Mouse (Mus musculus) embryonic stem cell, embryonic (primary cell): ENCODE measurements around the gene Gm37240.

ENCODE experiments used
- CTCF ChIA-PET, 4 experiments: fragments of 300-600 bp in 2 of 4; fragments of 350-600 bp in 2 of 4; sonication (Branson Sonifier 250); formaldehyde crosslinking; loops; one replicate each; lab custom pipeline; 2022; ENCODE audit warnings: inconsistent platforms in 2 of 4; lab: Charles Lee
- POLR2A ChIA-PET, 4 experiments: fragments of 300-600 bp in 2 of 4; fragments of 350-600 bp in 2 of 4; sonication (Branson Sonifier 250); formaldehyde crosslinking; loops; one replicate each; lab custom pipeline; 2022; ENCODE audit warnings: antibody characterized with exemption in 4 of 4, inconsistent platforms in 1 of 4; lab: Charles Lee

Gene Gm37240

DNA sequence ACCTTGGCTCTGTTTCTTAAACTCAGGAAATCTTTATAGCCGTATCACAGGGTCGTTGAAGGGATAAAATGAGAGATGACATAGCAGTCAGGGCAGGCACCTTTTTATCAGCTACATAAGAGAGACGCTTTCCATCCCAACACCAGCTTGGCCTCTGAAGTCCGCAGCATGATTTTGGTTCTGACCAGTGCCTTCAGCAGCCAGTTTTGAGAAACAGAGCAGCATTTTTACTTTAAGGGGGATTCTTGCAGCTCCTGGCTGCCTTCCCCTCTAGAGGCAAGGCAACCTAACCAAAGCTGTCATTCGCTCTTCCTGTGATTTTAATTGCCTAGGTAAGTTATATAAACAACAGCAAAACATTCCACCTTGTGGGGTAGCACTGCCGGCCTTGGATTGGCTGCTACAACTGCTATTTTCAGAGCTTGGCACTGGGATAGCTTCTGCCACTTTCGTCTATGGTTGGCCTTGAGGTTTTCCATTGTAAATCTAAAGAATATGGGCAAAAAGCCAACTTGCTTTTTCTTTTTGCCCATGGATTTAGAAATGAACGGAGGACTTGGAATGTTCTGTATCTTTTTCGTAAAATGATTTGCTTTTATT lies 674.5 kb downstream of the Gm37240 start:
- ChIA-PET CTCF (interaction anchor here in 1 of 4 experiments (0.5 kb wide), 1 partner anchor 356 kb away, joined by 5 read pairs; no protein-coding TSS in a partner anchor), POLR2A (no interaction called here)

DNA sequence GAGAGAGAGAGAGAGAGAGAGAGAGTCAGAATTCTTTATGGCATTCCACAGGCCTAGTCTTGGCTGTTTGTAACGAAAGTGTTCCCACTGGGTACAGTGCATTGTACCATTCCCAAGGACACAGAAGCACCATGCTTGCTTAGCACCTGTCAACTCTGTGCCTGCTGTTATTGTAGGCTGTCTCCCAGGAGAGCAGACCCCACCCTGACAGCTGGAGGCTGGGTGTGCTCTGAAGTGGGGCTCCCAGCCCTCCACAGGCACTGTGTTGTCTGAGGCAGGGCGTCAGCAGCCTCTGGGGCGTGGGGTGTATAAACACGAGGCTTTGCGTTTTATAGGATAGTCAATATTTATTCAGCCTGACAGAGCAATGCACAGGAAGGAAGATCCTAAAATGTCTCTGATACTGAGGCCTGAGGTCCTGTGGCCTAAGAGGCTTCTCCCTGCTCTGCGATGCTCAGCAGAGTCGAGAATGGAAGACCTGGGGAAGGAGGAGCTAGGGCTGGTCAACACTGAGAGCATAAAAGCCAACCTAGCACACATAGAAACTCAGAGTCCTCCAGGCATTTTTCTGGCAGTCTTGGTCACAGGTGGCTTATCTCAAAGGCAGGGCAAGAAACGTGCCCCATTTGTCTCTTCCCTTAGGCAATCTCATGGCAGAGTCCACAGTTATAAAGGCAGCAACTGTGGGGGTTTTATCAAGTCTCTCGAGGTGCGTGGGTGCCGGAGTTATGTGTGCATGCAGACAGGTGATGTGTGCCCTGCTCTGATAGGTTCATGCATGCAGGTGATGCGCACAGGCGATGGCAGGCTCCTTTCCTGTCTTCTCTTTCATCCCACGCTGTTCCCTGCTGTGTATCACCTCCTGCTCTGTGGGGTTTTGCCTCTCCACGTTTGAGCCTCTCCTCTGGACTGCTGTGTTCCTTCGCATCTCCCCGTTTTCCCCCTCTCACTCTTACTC lies 677.2 kb downstream of the Gm37240 start:
- POLR2A ChIA-PET = no interaction called here
- CTCF ChIA-PET = no interaction called here

DNA sequence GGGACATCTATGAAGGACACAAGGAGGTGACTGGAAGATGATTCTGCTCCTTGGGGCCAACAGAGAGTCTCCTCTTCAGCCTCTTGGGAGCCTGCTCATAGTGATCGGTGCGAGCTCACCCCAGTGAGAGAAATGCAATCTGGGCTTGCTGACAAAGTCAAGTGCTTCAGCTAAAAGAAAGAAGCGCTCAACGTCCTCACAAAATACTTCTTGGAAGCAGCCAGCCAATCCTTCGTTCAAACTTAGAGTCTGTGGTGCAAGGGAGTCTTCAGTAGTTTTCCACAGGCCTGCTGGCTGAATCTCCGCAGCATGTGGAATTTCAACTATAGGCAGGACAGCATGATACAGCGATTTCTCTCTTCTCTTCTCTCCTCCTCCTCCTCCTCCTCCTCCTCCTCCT lies 680.8 kb downstream of the Gm37240 start:
- POLR2A ChIA-PET = no interaction called here
- CTCF ChIA-PET = no interaction called here

DNA sequence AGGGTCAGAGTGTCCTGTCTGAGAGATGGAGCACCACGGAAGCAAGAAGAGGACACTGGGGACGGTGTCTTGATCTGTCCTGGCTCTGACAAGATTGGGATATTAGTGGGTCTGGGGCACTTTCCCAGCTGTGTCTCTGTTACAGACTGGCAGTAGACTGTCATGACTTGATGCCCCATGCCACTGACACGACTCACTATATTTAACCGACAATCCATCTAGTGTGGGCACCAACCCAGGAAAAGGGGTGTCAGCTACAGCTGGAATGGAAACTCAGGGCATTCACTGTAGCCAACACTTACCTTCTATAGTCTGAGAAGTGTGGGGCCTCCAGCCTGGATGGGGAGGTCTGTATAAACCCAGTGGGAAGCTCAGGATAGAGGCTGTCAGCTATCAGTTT lies 681.4 kb downstream of the Gm37240 start:
- POLR2A ChIA-PET = no interaction called here
- CTCF ChIA-PET = no interaction called here

DNA sequence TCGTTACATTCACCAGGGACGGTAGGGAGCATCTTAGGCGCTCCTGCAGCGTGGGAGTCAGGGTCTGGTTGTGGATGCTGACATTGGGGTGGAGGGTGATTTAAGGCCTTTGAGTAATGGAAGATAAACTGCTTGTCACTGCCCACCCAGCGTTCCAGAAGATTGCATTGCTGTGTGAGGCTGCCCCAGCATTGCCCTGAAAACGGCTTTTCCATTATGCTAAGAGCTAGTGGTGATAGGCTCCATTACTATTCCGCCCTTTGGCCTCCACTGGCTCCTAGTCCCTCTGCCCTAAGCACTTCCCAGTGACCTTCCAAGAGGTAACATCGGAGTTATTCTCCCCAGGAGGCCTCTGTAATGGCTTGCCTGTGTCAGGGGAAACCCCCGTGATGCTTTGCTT lies 683.7 kb downstream of the Gm37240 start:
- ChIA-PET CTCF (no interaction called here), POLR2A (interaction anchor here in 1 of 4 experiments (0.7 kb wide), 1 partner anchor 400 kb away, joined by 3 read pairs; no protein-coding TSS in a partner anchor)

DNA sequence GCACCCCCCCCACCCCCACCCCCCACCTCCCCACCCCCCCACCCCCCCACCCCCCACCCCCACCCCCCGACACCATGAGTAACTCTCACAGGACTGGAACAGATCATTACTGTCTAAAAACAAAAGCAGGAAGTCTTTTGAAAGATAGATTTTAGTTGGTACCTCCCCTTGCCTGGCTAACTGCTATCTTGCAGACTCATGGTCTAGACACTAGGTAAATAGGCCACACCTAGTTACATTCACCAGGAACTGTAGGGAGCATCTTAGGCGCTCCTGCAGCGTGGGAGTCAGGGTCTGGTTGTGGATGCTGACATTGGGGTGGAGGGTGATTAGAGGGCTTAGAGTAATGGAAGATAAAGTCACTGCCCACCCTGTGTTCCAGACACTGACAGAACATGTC lies 684.6 kb downstream of the Gm37240 start:
- ChIA-PET CTCF (no interaction called here), POLR2A (interaction anchor here in 1 of 4 experiments (0.7 kb wide), 1 partner anchor 399 kb away, joined by 3 read pairs; no protein-coding TSS in a partner anchor)

DNA sequence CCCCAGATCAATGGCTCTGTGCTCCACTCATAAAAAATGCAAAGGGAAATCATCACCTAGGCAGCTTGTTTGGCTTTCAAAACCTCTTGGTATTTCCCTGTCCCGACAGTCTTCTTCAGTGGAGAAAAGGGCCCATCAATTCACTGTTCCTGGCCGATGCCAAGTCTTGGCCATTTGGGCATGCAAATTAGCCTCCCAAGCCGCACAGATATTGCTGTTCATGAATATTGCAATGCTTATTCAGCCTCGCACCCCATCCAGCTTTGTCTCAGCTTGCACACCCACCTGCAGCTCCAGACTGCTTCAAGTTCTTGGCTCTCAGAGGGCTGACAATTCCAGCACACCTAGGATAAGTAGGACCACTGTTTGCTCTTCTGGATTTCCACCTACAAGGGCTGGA lies 685.5 kb downstream of the Gm37240 start:
- ChIA-PET CTCF (no interaction called here), POLR2A (no interaction called here)

DNA sequence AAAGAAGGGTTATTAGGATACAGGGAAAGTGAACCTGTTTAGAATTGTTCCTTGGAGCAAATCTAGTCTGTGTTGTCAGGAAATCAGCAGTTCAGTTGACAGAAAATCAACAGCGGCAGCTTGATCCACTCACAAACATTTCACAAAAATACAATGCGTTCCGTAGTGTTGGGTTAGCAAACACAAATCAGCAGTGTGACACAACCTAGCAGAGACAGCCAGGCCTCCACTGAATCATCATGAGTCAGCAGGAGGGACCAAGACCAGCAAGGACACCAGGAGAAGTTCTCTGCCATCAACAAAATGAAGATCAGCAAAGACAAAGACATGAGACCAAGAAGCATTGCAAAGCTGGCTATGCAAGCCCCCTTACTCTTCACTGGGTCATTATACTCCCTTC lies 688.8 kb downstream of the Gm37240 start:
- ChIA-PET CTCF (no interaction called here), POLR2A (no interaction called here)

DNA sequence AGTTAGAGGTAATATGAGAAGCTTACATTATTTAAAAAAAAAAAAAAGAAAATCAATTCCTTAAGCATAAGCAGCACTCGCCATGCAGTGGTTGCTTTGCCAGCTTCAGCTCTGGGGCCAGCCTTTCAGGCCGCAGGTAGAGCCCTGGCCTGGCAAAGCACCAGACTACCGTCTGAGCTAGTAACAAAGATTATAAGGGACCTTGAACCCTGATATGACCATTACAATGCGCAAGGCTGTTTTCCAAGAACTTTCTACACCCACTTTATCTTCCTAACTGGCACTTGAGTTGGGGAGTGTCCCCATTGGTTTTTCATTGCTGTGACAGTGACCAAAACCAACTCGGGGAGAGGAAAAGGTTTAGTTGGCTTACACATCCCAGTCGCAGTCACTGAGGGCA lies 690.2 kb downstream of the Gm37240 start:
- CTCF ChIA-PET = no interaction called here

DNA sequence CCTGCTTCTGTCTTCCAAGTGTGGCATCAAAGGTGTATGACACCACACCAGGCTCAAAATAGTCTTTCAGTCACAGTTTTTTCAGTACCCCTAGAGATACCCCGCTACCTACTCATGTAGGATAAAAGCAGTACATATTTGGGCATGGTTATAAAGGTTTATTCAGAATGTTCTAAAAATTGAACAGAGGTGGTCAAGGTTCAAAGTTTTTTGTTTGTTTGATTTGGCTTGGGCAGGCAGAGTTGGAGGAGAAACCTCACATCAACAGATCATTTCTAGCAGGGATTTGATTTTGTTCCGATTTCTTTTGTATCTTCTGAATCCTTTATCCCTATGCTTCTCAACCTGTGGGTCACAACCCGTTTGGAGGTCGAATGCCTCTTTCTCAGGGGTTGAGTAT lies 690.7 kb downstream of the Gm37240 start:
- ChIA-PET POLR2A (no interaction called here), CTCF (no interaction called here)

More for the DNA sequence above, 690.2 kb downstream of the Gm37240 start:
- POLR2A ChIA-PET = no interaction called here

DNA sequence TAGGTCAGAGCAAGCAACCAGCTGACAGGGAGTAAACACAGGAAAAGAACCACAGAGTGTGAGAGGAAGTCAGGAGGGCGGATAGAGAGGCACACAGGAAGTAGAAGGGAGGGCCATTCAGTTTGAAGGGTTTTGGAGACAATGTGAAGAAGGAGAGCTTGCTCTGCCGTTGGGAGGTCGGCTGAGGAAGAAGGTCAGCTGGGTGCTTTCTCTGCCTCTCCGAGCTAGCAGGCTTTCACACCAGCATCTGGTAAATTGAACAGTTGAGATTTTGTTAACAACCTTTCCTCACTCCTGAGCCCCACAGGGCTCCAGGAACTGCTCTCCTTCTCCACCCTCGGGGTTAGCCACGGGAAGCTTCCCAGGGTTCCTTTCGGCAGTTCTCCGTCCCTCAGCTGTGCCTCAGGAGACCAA lies 692.2 kb downstream of the Gm37240 start:
- ChIA-PET POLR2A (interaction anchor here in 2 of 4 experiments (0.8 to 1.1 kb wide), 2 partner anchors 25 to 379 kb away, joined by 3 to 6 read pairs; partner anchors contain the start of gene Gatb (in 1 of the 2)), CTCF (interaction anchor here in 2 of 4 experiments (0.6 kb wide), 2 partner anchors 103 to 490 kb away, joined by 3 to 4 read pairs; no protein-coding TSS in a partner anchor)

DNA sequence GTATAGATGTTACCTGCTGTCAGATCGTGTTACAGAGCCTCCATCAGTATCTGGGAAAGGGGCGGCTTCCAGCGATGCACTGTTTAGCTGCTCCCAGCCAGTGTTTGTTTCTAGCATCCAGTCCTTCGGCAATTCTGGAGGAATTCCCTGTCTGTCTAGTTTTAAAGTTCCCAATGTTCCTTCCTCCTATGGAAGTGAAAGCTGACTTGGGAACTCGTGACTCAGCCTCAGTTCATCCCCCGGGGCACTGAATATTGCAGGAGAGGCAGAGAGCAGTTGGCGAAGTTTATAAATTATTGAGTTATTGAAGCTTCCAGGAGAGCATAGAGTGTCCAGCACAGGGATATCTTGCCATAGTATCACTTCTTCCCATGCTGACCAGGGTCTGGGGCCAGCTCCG lies 697.5 kb downstream of the Gm37240 start:
- POLR2A ChIA-PET = interaction anchor here in 2 of 4 experiments (0.7 kb wide), 2 partner anchors 25 to 36 kb away, joined by 3 read pairs; no protein-coding TSS in a partner anchor
- CTCF ChIA-PET = interaction anchor here in 2 of 4 experiments (0.7 to 0.8 kb wide), 2 partner anchors 573 to 1177 kb away, joined by 3 read pairs; no protein-coding TSS in a partner anchor

DNA sequence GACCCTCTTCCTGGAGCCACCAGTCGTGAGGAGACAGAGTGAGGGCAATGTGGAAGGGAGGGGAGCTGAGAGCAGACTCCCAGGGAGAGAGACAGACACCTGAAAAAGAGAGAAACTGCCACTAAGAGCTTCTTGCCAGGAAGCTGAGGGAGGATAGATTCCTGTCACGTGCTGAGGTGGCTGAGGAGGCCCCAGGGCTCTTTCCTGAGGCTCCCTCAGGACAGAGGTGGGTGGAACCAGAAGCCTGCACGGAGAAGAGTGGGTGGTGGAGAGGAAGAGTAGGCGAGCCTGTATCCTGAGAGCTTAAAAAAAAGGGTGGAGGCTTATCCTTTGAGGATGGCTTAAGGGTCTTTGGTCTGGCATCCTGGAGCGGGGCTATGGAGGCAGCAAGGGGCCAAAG lies 699.0 kb downstream of the Gm37240 start:
- CTCF ChIA-PET = interaction anchor here in 1 of 4 experiments (0.5 kb wide), 1 partner anchor 381 kb away, joined by 5 read pairs; no protein-coding TSS in a partner anchor

DNA sequence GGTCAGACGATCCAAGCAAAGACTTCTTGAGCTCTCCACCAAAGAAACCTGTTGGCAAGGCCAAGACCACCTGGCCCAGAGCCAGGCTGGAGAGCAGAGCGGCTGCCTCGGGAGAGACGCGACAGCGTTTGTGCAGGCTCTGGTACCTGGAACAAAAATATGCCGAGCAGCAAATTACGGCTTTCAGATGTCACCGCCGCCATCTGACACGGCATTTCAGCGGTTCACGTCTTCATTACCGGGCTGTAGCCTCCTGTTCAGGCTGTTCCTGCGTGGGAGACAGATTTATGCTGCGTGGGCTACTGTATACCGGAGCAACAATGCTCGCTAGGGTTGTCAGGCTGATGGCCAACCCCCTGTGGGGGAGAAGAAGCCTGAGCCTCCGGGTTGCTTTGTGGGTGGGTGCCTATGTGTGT lies 700.6 kb downstream of the Gm37240 start:
- ChIA-PET POLR2A (interaction anchor here in 1 of 4 experiments (1.0 kb wide), 1 partner anchor 59 kb away, joined by 3 read pairs; no protein-coding TSS in a partner anchor), CTCF (no interaction called here)

More for the DNA sequence above, 699.0 kb downstream of the Gm37240 start:
- POLR2A ChIA-PET = no interaction called here

DNA sequence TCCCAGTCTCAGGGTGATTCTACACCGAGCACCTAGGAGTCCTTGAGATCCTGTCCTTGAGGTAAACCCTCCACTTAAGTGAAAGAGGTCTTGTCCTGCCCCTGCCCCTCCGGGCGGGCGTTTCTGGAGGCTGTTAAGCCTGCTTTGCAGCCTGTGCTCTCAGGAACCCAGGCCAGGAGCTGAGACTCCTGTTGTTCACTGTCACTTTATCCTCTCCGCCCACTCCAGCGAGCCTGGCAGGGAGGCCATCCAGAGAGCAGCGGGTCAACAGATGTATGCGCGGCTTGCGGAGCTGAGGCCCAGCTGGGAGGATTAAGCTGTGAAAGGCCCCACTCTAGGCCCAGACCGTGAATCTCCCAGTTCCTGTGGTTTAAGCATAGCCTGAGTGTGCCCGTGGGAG lies 701.5 kb downstream of the Gm37240 start:
- POLR2A ChIA-PET = no interaction called here
- CTCF ChIA-PET = no interaction called here

DNA sequence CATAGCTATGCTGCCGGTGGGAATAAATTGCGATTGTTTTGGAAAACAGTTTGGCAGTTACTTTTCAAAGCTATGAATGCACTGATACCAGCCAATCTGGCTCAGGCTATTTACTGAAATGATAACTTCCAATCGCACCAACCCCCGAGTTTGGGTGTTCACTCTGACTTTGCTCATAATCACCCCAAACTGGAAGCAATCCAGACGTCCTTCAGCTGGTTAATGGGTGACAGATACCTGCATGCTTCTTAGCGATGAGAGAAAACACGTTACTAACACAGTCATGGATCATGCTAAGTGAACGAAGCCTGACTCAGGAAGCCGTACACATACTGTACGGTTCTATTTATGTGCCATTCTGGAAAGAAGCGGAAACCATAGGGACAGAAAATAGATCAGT lies 702.4 kb downstream of the Gm37240 start:
- CTCF ChIA-PET = no interaction called here
- POLR2A ChIA-PET = no interaction called here

DNA sequence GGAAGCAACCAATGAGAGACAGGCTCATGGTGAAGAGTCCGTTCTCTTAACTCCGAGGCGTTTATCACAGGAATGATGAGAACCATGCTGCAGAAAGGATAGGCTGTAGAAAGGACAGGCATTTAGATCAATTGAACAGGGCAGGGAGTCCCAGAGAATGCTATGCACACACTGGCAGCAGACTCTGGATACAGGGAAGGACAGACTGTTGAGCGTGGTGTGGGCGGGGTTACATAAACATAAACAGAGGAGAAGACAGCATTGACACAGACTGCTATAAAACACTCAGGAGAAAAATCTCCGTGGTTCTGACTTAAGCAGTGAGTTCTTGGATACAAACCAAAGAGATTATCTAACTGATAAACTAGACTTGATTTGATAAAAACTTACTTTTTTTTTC lies 703.2 kb downstream of the Gm37240 start:
- POLR2A ChIA-PET = no interaction called here
- CTCF ChIA-PET = no interaction called here

DNA sequence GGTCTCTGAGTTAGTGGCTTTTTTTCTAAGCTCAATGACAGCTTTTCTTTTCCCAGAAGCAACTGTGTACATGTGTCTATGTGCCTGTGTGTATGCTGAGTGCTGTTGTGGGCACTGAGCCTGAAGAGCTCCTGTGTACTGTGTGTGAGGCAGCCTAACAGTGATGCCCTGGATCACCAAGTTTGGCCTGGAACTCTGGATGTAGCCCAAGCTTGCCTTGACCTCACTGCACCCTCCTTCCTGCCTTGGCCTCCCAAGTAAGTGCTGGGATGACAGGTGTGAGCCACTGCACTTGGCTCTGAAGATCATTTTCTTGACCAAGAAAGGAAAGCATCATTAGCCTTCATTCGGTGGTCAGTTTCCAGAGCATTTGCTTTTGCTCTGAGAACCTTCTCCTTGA lies 710.6 kb downstream of the Gm37240 start:
- ChIA-PET CTCF (interaction anchor here in 1 of 4 experiments (0.5 kb wide), 1 partner anchor 523 kb away, joined by 5 read pairs; no protein-coding TSS in a partner anchor), POLR2A (no interaction called here)

DNA sequence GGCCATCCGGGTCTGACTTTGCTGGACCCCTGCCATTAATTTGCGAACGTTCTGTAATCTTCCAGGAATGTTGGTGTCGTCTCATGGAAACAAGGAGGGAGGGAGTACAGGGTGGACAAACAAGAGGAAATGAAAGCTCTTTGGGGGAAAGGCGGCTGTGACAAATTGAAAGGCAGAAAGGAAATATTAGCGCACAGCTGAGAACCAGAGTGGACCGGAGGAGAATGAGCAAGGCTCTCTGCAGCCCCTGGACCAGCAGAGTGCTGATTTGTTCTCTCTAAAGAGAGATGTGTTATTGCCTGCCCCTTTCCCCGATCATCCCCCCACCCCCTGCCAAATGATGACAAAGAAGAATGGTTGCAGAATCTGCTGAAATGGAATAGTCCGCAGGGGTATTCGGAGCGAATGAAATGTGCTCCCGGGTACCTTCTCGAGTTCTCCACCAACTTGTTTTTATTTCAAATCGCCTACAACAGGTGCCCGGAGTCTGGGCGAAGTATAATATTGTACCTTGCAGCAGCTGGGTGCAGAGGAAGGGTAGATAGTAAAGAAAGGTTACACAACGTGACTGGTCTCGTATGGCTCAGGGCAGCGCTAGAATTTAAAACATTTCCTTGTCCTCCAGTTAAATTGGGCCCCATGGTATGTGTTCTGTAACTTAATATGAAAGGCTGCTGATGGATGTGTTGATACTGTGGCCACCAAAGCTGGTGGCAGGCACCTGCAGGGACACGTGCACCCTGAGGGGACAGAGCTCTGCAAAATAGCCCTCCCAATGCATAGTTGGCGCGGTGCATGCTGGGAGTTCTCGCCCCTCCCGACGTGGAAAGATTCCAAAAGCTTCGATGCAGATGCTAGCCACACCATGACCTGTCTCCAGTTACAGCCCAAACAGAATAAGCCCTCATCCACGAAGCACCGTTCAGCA lies 712.5 kb downstream of the Gm37240 start:
- ChIA-PET POLR2A (interaction anchor here in 1 of 4 experiments (0.8 kb wide), 1 partner anchor 184 kb away, joined by 3 read pairs; no protein-coding TSS in a partner anchor), CTCF (no interaction called here)
